Mouse (Mus musculus): ENCODE data around the gene Chrdl2. TPM values are rescaled to one million over a fixed set of nuclear protein-coding genes. Genes with fewer than 3 reads are reported as not detected.

Gene Chrdl2
- total and polyA plus RNA-seq, 2 experiments: 0.05 TPM; not detected in 1

GRCm38 (mm10) chr7:99980132-99980591 lies 25.8 kb upstream of the Chrdl2 start, which contains the start of gene Rnf169:
Gene Rnf169, minus strand, starts transcription at chr7:99980448.
- Histone ChIP-seq H3K36me3 (ENCODE audit: control insufficient read depth, insufficient read depth, low read length) (no peaks in the 10 kb centered on the region), H3K79me2 (ENCODE audit: control insufficient read depth, insufficient read depth, low read length) (peaks cover 9% of the 10 kb centered on the region), H3K9ac (ENCODE audit: low read depth, low read length) (peak within 1 kb of the TSS; percentile 99), H3K4me3 (ENCODE audit: insufficient read depth, low read depth, low read length) (peak within 1 kb of the TSS; percentile 91), H3K27me3 (ENCODE audit: control insufficient read depth, insufficient read depth, low read length) (no peaks in the 10 kb centered on the region), H3K27ac (replicated peaks; ENCODE audit: insufficient read depth, low read depth, low read length) (peak within 1 kb of the TSS; percentile 97), H3K4me1 (ENCODE audit: control insufficient read depth, insufficient read depth, low read length) (peaks cover 16% of the 10 kb centered on the region)
- DNase-seq (ENCODE audit: extremely low read depth, low read depth, low spot score): peak; percentile 86
- under 1% methylated on average over 45 of the region's 55 CpGs for WGBS
- TF ChIP-seq CTCF (IDR thresholded peaks at IDR 0.05; ENCODE audit: low read depth, low read length) (no peak), POLR2A (IDR thresholded peaks at IDR 0.05; ENCODE audit: extremely low read depth, insufficient read depth, low read length) (peak; percentile 91)

- Histone ChIP-seq H3K4me1 (ENCODE audit: control insufficient read depth, insufficient read depth, low read length) (peaks cover 10% of the 10 kb centered on the region), H3K27me3 (ENCODE audit: control insufficient read depth, insufficient read depth, low read length) (no peaks in the 10 kb centered on the region), H3K4me3 (ENCODE audit: insufficient read depth, low read depth, low read length) (no peak overlapping the region), H3K36me3 (ENCODE audit: control insufficient read depth, insufficient read depth, low read length) (no peaks in the 10 kb centered on the region), H3K79me2 (ENCODE audit: control insufficient read depth, insufficient read depth, low read length) (peaks cover 9% of the 10 kb centered on the region), H3K27ac (replicated peaks; ENCODE audit: insufficient read depth, low read depth, low read length) (no peak overlapping the region), H3K9ac (ENCODE audit: low read depth, low read length) (no peak overlapping the region; the same call in 1 of the 2 replicates)
- DNase-seq (ENCODE audit: extremely low read depth, low read depth, low spot score): peak; percentile 69
- TF ChIP-seq POLR2A (IDR thresholded peaks at IDR 0.05; ENCODE audit: extremely low read depth, insufficient read depth, low read length): no peak
- TF ChIP-seq CTCF (IDR thresholded peaks at IDR 0.05; ENCODE audit: low read depth, low read length): peak; percentile 40; the same call in 1 of the 2 replicates
- WGBS: 4% methylated on average over 2 of the region's 2 CpGs
These were observed 24.7 kb upstream of the Chrdl2 start for GRCm38 (mm10) chr7:99981311-99981710.

DNA sequence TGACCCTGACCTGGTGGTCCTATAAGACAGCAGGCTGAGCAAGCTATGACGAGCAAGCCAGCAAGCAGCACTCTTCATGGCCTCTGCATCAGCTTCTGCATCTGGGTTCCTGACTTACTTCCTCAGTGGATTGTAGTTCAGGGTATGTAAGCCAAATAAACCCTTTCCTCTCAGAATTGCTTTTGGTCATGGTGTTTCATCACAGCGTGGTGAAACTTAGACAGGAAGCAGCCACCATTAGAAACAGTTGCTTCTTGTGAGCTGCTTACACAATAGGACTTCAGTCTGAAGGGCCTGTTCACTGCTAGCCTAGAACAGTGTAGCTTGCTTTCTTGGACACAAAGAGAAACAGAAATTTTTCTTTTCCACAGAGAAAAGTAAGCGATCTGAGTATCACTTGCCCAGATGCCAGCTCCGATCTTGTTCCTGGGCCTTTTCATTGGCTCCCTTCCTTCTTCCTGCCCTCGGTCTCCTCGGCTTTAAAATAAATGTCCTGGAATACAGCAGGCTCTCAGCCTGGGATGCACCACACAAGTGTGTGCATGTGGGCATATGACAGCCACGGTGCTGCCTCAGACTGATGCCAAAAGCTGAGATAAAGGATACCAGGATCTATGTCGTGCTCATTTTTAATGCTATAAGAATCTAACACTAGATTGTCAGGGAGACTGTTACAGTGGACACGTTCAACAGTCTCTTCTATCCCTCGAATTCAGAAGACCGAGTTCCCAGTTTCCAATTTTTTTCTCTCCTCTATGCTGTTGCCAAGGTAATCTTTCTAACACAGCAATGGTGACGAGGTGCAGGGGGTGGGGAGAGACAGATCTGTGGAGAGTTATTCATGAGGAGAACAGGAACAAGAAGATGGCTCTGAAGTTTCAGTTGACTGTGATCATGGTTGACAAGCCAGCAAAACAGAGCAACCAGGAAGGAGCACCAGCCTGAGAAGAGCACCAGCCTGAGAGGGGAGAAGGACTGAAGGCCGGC lies 23.4 kb upstream of the Chrdl2 start:
- no peak for DNase-seq (ENCODE audit: extremely low read depth, low read depth, low spot score)
- TF ChIP-seq CTCF (IDR thresholded peaks at IDR 0.05; ENCODE audit: low read depth, low read length): no peak
- TF ChIP-seq POLR2A (IDR thresholded peaks at IDR 0.05; ENCODE audit: extremely low read depth, insufficient read depth, low read length): no peak
- H3K27ac ChIP-seq (replicated peaks; ENCODE audit: insufficient read depth, low read depth, low read length): no peak overlapping the region
- no peak overlapping the region for H3K4me3 ChIP-seq (ENCODE audit: insufficient read depth, low read depth, low read length)
- H3K36me3 ChIP-seq (ENCODE audit: control insufficient read depth, insufficient read depth, low read length): no peaks in the 10 kb centered on the region
- peaks cover 5% of the 10 kb centered on the region for H3K4me1 ChIP-seq (ENCODE audit: control insufficient read depth, insufficient read depth, low read length)
- H3K9ac ChIP-seq (ENCODE audit: low read depth, low read length): no peak overlapping the region
- 91% methylated on average over 13 of the region's 13 CpGs for WGBS
- peaks cover 9% of the 10 kb centered on the region for H3K79me2 ChIP-seq (ENCODE audit: control insufficient read depth, insufficient read depth, low read length)
- H3K27me3 ChIP-seq (ENCODE audit: control insufficient read depth, insufficient read depth, low read length): no peaks in the 10 kb centered on the region

DNA sequence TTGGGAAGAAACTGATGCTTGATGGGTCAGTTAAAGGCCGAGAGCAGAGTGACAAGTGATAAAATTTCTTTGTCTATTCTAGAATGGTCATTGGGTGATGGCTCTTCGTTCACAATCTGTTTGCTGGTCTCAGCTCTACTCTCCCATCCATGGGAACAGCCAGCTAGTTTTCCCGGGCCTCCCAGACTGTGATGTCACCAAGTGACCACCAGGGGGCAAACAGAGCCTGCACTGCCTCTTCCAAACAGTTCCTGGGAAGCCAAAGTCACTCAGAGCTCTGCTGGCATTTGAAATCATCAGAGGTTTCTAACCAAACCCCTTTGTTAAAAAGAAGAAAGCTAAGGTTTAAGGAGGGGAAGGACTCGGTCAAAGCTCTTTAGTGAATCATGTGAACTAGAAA lies 17.2 kb upstream of the Chrdl2 start:
- H3K9ac ChIP-seq (ENCODE audit: low read depth, low read length): no peak overlapping the region
- TF ChIP-seq POLR2A (IDR thresholded peaks at IDR 0.05; ENCODE audit: extremely low read depth, insufficient read depth, low read length) (no peak), CTCF (IDR thresholded peaks at IDR 0.05; ENCODE audit: low read depth, low read length) (peak; percentile 93)
- no peak for DNase-seq (ENCODE audit: extremely low read depth, low read depth, low spot score)
- no peaks in the 10 kb centered on the region for H3K79me2 ChIP-seq (ENCODE audit: control insufficient read depth, insufficient read depth, low read length)
- no peak overlapping the region for H3K27ac ChIP-seq (replicated peaks; ENCODE audit: insufficient read depth, low read depth, low read length)
- 2% methylated on average over 4 of the region's 4 CpGs for WGBS
- no peaks in the 10 kb centered on the region for H3K27me3 ChIP-seq (ENCODE audit: control insufficient read depth, insufficient read depth, low read length)
- H3K4me3 ChIP-seq (ENCODE audit: insufficient read depth, low read depth, low read length): no peak overlapping the region
- H3K4me1 ChIP-seq (ENCODE audit: control insufficient read depth, insufficient read depth, low read length): no peaks in the 10 kb centered on the region
- H3K36me3 ChIP-seq (ENCODE audit: control insufficient read depth, insufficient read depth, low read length): no peaks in the 10 kb centered on the region

- H3K4me3 ChIP-seq (ENCODE audit: insufficient read depth, low read depth, low read length): no peak overlapping the region
- no peaks in the 10 kb centered on the region for H3K27me3 ChIP-seq (ENCODE audit: control insufficient read depth, insufficient read depth, low read length)
- H3K27ac ChIP-seq (replicated peaks; ENCODE audit: insufficient read depth, low read depth, low read length): no peak overlapping the region
- peak; percentile 38 for DNase-seq (ENCODE audit: extremely low read depth, low read depth, low spot score)
- no peak overlapping the region for H3K9ac ChIP-seq (ENCODE audit: low read depth, low read length)
- H3K4me1 ChIP-seq (ENCODE audit: control insufficient read depth, insufficient read depth, low read length): no peaks in the 10 kb centered on the region
- H3K79me2 ChIP-seq (ENCODE audit: control insufficient read depth, insufficient read depth, low read length): no peaks in the 10 kb centered on the region
- TF ChIP-seq POLR2A (IDR thresholded peaks at IDR 0.05; ENCODE audit: extremely low read depth, insufficient read depth, low read length) (no peak), CTCF (IDR thresholded peaks at IDR 0.05; ENCODE audit: low read depth, low read length) (no peak)
- H3K36me3 ChIP-seq (ENCODE audit: control insufficient read depth, insufficient read depth, low read length): no peaks in the 10 kb centered on the region
- WGBS: 77% methylated on average over 15 of the region's 15 CpGs
These were observed 15.9 kb upstream of the Chrdl2 start for GRCm38 (mm10) chr7:99989844-99990760.

Measured in liver, adult 2 months (tissue).